Mouse (Mus musculus) adrenal gland, postnatal 36 days (tissue): Measurements from ENCODE around the gene Vmp1. TPM values are rescaled to one million over a fixed set of nuclear protein-coding genes. Genes with fewer than 3 reads are reported as not detected.
A peak's percentile ranks its signal among the peaks of the same experiment; 100 is the strongest.

Experiments
- DNase-seq, 2 experiments: peaks; one replicate each; pipeline ENCODE4 v3.0.0; 2021; ENCODE audit warnings: mixed read lengths in 1 of 2
- long read RNA-seq, 2 experiments: library from polyadenylated mRNA; stranded (forward); transcript quantifications; one replicate each; pipeline ENCODE4 v2.0.0; 2021; ENCODE audit warnings: borderline sequencing depth in 2 of 2
- total RNA-seq, 2 experiments: library from RNA; stranded (reverse); gene quantifications; 2 replicates each; pipeline ENCODE4 v1.2.3; 2021

Gene Vmp1
- total RNA-seq, result 100 to 1,000 TPM in 1 of 2 experiments, 10 to 100 TPM in 1; 96.3 to 185 TPM
- long read RNA-seq, experiment 1, transcript Vmp1-206 (2 exons, 931 nt), result minor isoform, 30 of 265 reads
- long read RNA-seq, experiment 1, transcript Vmp1-201 (12 exons, 2,787 nt), result major isoform, 193 of 265 reads
- long read RNA-seq, experiment 1, partial matches to known transcripts, result 2 of 265 reads
- long read RNA-seq, experiment 1, other reads (novel, unspliced or antisense), result 39 of 265 reads
- long read RNA-seq, experiment 2, transcript Vmp1-201 (12 exons, 2,787 nt), result major isoform, 33 of 38 reads
- long read RNA-seq, experiment 2, partial matches to known transcripts, result 1 of 38 reads
- long read RNA-seq, experiment 2, other reads (novel, unspliced or antisense), result 3 of 38 reads

- peak; percentile 94 to 95 for DNase-seq
Observed at GRCm38 (mm10) chr11:86683395-86684125, at the start of gene Vmp1, which contains the start of gene Ptrh2. TSS of gene Vmp1 (minus strand) at chr11:86683836. TSS of gene Ptrh2 (plus strand) at chr11:86683985.

- peak; percentile 15 to 26 for DNase-seq
Observed at GRCm38 (mm10) chr11:86731443-86731842, 47.8 kb upstream of the Vmp1 start.

- no peak for DNase-seq
Observed at GRCm38 (mm10) chr11:86725607-86726006, 42.0 kb upstream of the Vmp1 start.

GRCm38 (mm10) chr11:86724982-86725381 lies 41.3 kb upstream of the Vmp1 start:
- DNase-seq, result no peak

GRCm38 (mm10) chr11:86724004-86724403 lies 40.4 kb upstream of the Vmp1 start:
- no peak for DNase-seq

GRCm38 (mm10) chr11:86719390-86719789 lies 35.8 kb upstream of the Vmp1 start:
- DNase-seq, result no peak

- no peak for DNase-seq
Observed at GRCm38 (mm10) chr11:86718369-86718768, 34.7 kb upstream of the Vmp1 start.

GRCm38 (mm10) chr11:86717306-86718065 lies 33.9 kb upstream of the Vmp1 start:
- DNase-seq, result no peak

GRCm38 (mm10) chr11:86714606-86715005 lies 31.0 kb upstream of the Vmp1 start:
- DNase-seq, result no peak

GRCm38 (mm10) chr11:86701151-86701550 lies 17.5 kb upstream of the Vmp1 start:
- no peak for DNase-seq

- DNase-seq, result no peak
Observed at GRCm38 (mm10) chr11:86695461-86695860, 11.8 kb upstream of the Vmp1 start.

GRCm38 (mm10) chr11:86692546-86692945 lies 8.9 kb upstream of the Vmp1 start:
- no peak for DNase-seq

- DNase-seq, result no peak
Observed at GRCm38 (mm10) chr11:86691956-86692355, 8.3 kb upstream of the Vmp1 start.

GRCm38 (mm10) chr11:86691482-86691881 lies 7.8 kb upstream of the Vmp1 start:
- no peak for DNase-seq

GRCm38 (mm10) chr11:86690383-86690782 lies 6.7 kb upstream of the Vmp1 start:
- DNase-seq, result no peak

GRCm38 (mm10) chr11:86685366-86685765 lies 1.7 kb upstream of the Vmp1 start:
- no peak for DNase-seq

- no peak for DNase-seq
Observed at GRCm38 (mm10) chr11:86684126-86685012, 733 bp upstream of the Vmp1 start.

GRCm38 (mm10) chr11:86682861-86683260 lies 775 bp downstream of the Vmp1 start:
- no peak for DNase-seq

- no peak for DNase-seq
Observed at GRCm38 (mm10) chr11:86681423-86681822, 2.2 kb downstream of the Vmp1 start.

GRCm38 (mm10) chr11:86680729-86681128 lies 2.9 kb downstream of the Vmp1 start:
- DNase-seq, result no peak

- no peak for DNase-seq
Observed at GRCm38 (mm10) chr11:86678957-86679356, 4.7 kb downstream of the Vmp1 start.

- no peak for DNase-seq
Observed at GRCm38 (mm10) chr11:86675520-86675919, 8.1 kb downstream of the Vmp1 start.
